Mouse (Mus musculus) G1E (cell line): ENCODE results near the gene Trpv6.

ENCODE experiments used
- CTCF ChIP-seq: IDR thresholded peaks from 2 replicates; pipeline ENCODE4 v1.5.1; 2012; ENCODE audit warnings: low read depth, low read length, inconsistent platforms, mixed read lengths
- POLR2AphosphoS5 ChIP-seq: IDR thresholded peaks from 2 replicates; pipeline ENCODE4 v1.6.1; 2012; ENCODE audit warnings: low read depth, low read length, inconsistent platforms; ENCODE audit not compliant: insufficient replicate concordance
- TAL1 ChIP-seq: conservative IDR thresholded peaks from 2 replicates; pipeline ENCODE4 v1.6.1; 2012; ENCODE audit warnings: low read depth, low read length, inconsistent platforms, mixed read lengths

- no peak for TF ChIP-seq TAL1
- no peak for TF ChIP-seq CTCF
- TF ChIP-seq POLR2AphosphoS5: no peak
These were observed at the start of gene Trpv6 for GRCm38 (mm10) chr6:41636178-41636577.
